Mouse (Mus musculus) kidney, postnatal 0 days (tissue): Measurements from ENCODE around the gene Abca4. TPM values are rescaled to one million over a fixed set of nuclear protein-coding genes. Genes with fewer than 3 reads are reported as not detected.

Source experiments
- ATAC-seq: fragments of 200-750 bp; cut with Nextera tagmentation; replicated peaks from 2 replicates; pipeline ENCODE4 v1.8.0; 2017; ENCODE audit warnings: low read depth, moderate number of reproducible peaks, moderate TSS enrichment, moderate library complexity; ENCODE audit not compliant: low FRiP score
- DNase-seq: peaks from one replicate; pipeline ENCODE4 v3.0.0-alpha.2; 2016; ENCODE audit warnings: low spot score
- H3K27ac ChIP-seq: fragments of 300-500 bp; sonication (generic); 2 replicates; pipeline ENCODE4 v1.5.1; 2014; ENCODE audit warnings: mild to moderate bottlenecking
- H3K27me3 ChIP-seq: fragments of 300-500 bp; sonication (generic); 2 replicates; pipeline ENCODE4 v1.6.1; 2014; ENCODE audit warnings: low read length, mixed read lengths; ENCODE audit not compliant: insufficient read depth
- H3K36me3 ChIP-seq: fragments of 300-500 bp; sonication (generic); 2 replicates; pipeline ENCODE4 v1.6.1; 2014; ENCODE audit warnings: low read length, mixed read lengths; ENCODE audit not compliant: insufficient read depth
- H3K4me1 ChIP-seq: fragments of 300-500 bp; sonication (generic); replicated peaks from 2 replicates; pipeline ENCODE4 v1.6.1; 2014; ENCODE audit warnings: antibody characterized with exemption, low read length, mixed read lengths; ENCODE audit not compliant: insufficient read depth
- H3K4me2 ChIP-seq: fragments of 300-500 bp; sonication (generic); 2 replicates; pipeline ENCODE4 v1.6.1; 2014; ENCODE audit warnings: mild to moderate bottlenecking, low read length, moderate library complexity, mixed read lengths
- H3K4me3 ChIP-seq: fragments of 300-500 bp; sonication (generic); replicated peaks from 2 replicates; pipeline ENCODE4 v1.5.1; 2014; ENCODE audit warnings: low read depth, low read length
- H3K9ac ChIP-seq: fragments of 300-500 bp; sonication (generic); 2 replicates; pipeline ENCODE4 v1.6.1; 2014; ENCODE audit warnings: low read depth, low read length
- H3K9me3 ChIP-seq: fragments of 300-500 bp; sonication (generic); replicated peaks from 2 replicates; pipeline ENCODE4 v1.6.1; 2016; ENCODE audit warnings: low read length, inconsistent platforms, mixed read lengths
- CTCF ChIP-seq: IDR thresholded peaks from 2 replicates; pipeline ENCODE4 v1.5.1; 2016; ENCODE audit warnings: antibody characterized with exemption, low read depth, mild to moderate bottlenecking, moderate library complexity
- WGBS: fragments of 180-500 bp; shearing (Covaris S2); extraction: QIAGEN DNeasy Blood & Tissue Kit; methylation state at CpG from one replicate; pipeline ENCODE4 v1.1.7; 2014; 5-methylcytosine and 5-hydroxymethylcytosine counted together
- polyA plus RNA-seq: library from polyadenylated mRNA; unstranded; fragments of >200 nt; fragmentation: Nextera tagmentation; extraction: Ambion mirVana; gene quantifications from 2 replicates; pipeline ENCODE4 v1.2.1, GENCODE M21; 2015

The Abca4 gene
- polyA plus RNA-seq, 1 experiment from 2014 or later: 1.2 TPM

GRCm38 (mm10) chr3:122012464-122012863, 31.8 kb upstream of the Abca4 start:
- Histone ChIP-seq H3K4me1 (no peaks in the 10 kb centered on the region), H3K36me3 (peaks cover 55% of the 10 kb centered on the region), H3K27me3 (no peaks in the 10 kb centered on the region), H3K27ac (no peak overlapping the region), H3K4me3 (no peak overlapping the region), H3K4me2 (no peak overlapping the region), H3K9ac (no peak overlapping the region), H3K9me3 (no peaks in the 10 kb centered on the region)
- no peak for TF ChIP-seq CTCF
- DNase-seq (no peak), ATAC-seq (no peak)
- 54% methylated on average over 1 of the region's 1 CpGs for WGBS

DNA sequence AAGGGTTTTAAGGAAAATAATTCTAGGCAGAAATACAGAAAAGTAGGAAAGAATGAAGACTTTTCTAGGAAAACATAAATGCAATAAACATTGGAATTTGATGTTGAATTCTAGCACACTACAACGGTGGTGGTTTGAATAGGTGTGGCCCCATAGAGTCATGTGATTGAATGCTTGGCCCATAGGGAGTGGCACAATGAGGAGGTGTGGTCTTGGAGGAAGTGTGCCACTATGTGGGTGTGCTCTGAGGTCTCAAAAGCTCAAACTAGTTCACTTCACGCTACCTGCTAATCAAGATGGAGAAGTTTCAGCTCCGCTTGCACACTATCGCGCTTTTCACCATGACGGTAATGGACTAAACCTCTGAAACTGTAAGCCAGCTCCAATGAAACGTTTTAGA, 25.8 kb upstream of the Abca4 start:
- no peak overlapping the region for H3K9ac ChIP-seq
- H3K4me1 ChIP-seq: no peaks in the 10 kb centered on the region
- no peaks in the 10 kb centered on the region for H3K9me3 ChIP-seq
- ATAC-seq: no peak
- TF ChIP-seq CTCF: no peak
- no peak overlapping the region for H3K4me3 ChIP-seq
- H3K27me3 ChIP-seq: no peaks in the 10 kb centered on the region
- no peak overlapping the region for H3K4me2 ChIP-seq
- WGBS: 93% methylated on average over 7 of the region's 7 CpGs
- H3K36me3 ChIP-seq: peaks cover 19% of the 10 kb centered on the region
- no peak overlapping the region for H3K27ac ChIP-seq
- DNase-seq: no peak

DNA sequence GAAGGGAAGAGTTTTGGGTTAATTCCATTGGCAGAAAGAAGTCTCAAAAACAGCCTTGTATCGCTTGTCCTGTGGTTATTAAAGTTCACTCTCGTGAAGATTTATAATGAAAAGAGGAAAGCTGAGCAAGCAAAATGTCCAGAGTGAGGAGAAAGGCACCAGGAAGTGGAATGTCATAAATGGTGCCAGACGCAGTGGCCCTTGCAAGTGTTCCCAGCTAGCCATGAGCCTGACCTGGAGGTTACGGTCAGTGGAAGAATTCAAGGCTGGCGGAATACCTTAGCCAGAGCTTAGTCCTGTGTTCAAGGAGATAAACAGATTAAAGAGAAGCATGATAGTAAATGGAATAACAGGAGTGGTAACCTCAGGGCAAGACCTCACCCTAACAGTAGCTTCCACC, 25.1 kb upstream of the Abca4 start:
- no peak overlapping the region for H3K27ac ChIP-seq
- no peak for ATAC-seq
- H3K4me2 ChIP-seq: no peak overlapping the region
- no peak for TF ChIP-seq CTCF
- H3K9ac ChIP-seq: no peak overlapping the region
- DNase-seq: no peak
- no peaks in the 10 kb centered on the region for H3K9me3 ChIP-seq
- H3K36me3 ChIP-seq: peaks cover 14% of the 10 kb centered on the region; the same call in 1 of the 2 replicates
- 74% methylated on average over 5 of the region's 5 CpGs for WGBS
- H3K4me3 ChIP-seq: no peak overlapping the region
- no peaks in the 10 kb centered on the region for H3K4me1 ChIP-seq
- no peaks in the 10 kb centered on the region for H3K27me3 ChIP-seq

GRCm38 (mm10) chr3:122021029-122021652, 23.1 kb upstream of the Abca4 start:
- Histone ChIP-seq H3K4me3 (no peak overlapping the region), H3K36me3 (0 out of 2 replicates have a peak, but pooled peaks cover 3% of the 10 kb centered on the region), H3K9ac (no peak overlapping the region), H3K4me1 (no peaks in the 10 kb centered on the region), H3K27me3 (no peaks in the 10 kb centered on the region), H3K9me3 (no peaks in the 10 kb centered on the region), H3K27ac (no peak overlapping the region), H3K4me2 (no peak overlapping the region)
- ATAC-seq: no peak
- DNase-seq: no peak
- 92% methylated on average over 8 of the region's 8 CpGs for WGBS
- TF ChIP-seq CTCF: no peak

DNA sequence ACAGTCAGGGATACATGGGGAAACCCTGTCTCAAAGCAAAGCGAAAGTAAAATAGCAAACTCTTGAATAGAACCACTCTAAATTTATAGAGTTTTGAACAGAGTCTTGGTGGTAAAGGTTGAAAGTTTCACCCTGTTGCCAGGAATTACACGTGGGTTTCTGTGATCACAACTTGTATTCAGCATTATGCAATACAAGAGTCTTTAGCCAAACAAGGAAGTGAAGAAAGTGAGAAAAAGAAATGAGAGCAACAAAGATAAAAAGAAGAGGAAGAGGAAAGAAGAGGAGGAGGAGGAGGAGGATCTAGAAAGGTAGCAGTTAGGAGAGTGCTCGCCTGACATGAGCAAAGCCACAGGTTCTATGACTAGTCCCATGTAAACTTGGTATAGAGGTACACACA, 21.9 kb upstream of the Abca4 start:
- Histone ChIP-seq H3K27ac (no peak overlapping the region), H3K4me1 (no peaks in the 10 kb centered on the region), H3K9me3 (no peaks in the 10 kb centered on the region), H3K9ac (no peak overlapping the region), H3K4me2 (no peak overlapping the region), H3K27me3 (no peaks in the 10 kb centered on the region), H3K36me3 (no peaks in the 10 kb centered on the region), H3K4me3 (no peak overlapping the region)
- no peak for DNase-seq
- TF ChIP-seq CTCF: no peak
- ATAC-seq: no peak
- 80% methylated on average over 3 of the region's 3 CpGs for WGBS

- WGBS: 43% methylated on average over 5 of the region's 5 CpGs
- H3K9ac ChIP-seq: no peak overlapping the region
- no peaks in the 10 kb centered on the region for H3K27me3 ChIP-seq
- DNase-seq (peak; percentile 76), ATAC-seq (no peak)
- H3K4me2 ChIP-seq: no peak overlapping the region
- H3K4me3 ChIP-seq: no peak overlapping the region
- no peaks in the 10 kb centered on the region for H3K4me1 ChIP-seq
- no peaks in the 10 kb centered on the region for H3K36me3 ChIP-seq
- 0 out of 2 replicates have a peak overlapping the region, but pooled peaks have one; percentile 15 for H3K27ac ChIP-seq
- H3K9me3 ChIP-seq: no peaks in the 10 kb centered on the region
- TF ChIP-seq CTCF: no peak
These were observed 17.6 kb upstream of the Abca4 start for GRCm38 (mm10) chr3:122026676-122027075.

DNA sequence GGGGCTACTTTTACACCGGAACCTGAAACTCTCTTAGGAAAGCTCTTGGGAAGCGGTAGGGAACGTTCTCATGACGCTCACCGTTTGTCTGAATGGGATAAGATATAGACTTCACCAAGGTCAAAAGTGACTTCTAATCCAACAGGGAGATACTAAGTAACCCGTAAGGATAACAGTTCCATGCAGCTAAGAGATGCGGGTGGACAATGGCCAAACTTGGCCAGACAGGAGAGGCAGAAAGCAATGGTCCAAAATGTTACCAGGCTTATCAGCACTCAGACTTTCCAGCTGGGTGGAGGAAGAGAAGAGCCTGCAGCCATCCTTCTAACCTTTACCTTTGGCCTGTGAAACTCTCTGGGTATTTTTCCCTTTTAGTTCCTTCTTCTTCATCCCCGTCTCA, 16.5 kb upstream of the Abca4 start:
- ATAC-seq: no peak
- Histone ChIP-seq H3K4me2 (no peak overlapping the region), H3K27ac (no peak overlapping the region), H3K4me3 (no peak overlapping the region), H3K4me1 (no peaks in the 10 kb centered on the region), H3K9ac (no peak overlapping the region), H3K27me3 (no peaks in the 10 kb centered on the region), H3K9me3 (no peaks in the 10 kb centered on the region), H3K36me3 (no peaks in the 10 kb centered on the region)
- WGBS: 87% methylated on average over 8 of the region's 8 CpGs
- TF ChIP-seq CTCF: no peak
- no peak for DNase-seq
